Mouse (Mus musculus) colon, adult 2 months (tissue): Measurements from ENCODE around the gene Pcdh7. TPM values are rescaled to one million over a fixed set of nuclear protein-coding genes. Genes with fewer than 3 reads are reported as not detected.

ENCODE experiments used
- polyA plus RNA-seq: library from polyadenylated mRNA; depleted of rRNA; stranded (reverse); fragments of >200 nt; gene quantifications from 2 replicates; pipeline ENCODE4 v1.2.3, GENCODE M21; 2012; rRNA removed

Pcdh7 gene
- 12.3 and 13.3 TPM in 2 replicates for polyA plus RNA-seq

DNA sequence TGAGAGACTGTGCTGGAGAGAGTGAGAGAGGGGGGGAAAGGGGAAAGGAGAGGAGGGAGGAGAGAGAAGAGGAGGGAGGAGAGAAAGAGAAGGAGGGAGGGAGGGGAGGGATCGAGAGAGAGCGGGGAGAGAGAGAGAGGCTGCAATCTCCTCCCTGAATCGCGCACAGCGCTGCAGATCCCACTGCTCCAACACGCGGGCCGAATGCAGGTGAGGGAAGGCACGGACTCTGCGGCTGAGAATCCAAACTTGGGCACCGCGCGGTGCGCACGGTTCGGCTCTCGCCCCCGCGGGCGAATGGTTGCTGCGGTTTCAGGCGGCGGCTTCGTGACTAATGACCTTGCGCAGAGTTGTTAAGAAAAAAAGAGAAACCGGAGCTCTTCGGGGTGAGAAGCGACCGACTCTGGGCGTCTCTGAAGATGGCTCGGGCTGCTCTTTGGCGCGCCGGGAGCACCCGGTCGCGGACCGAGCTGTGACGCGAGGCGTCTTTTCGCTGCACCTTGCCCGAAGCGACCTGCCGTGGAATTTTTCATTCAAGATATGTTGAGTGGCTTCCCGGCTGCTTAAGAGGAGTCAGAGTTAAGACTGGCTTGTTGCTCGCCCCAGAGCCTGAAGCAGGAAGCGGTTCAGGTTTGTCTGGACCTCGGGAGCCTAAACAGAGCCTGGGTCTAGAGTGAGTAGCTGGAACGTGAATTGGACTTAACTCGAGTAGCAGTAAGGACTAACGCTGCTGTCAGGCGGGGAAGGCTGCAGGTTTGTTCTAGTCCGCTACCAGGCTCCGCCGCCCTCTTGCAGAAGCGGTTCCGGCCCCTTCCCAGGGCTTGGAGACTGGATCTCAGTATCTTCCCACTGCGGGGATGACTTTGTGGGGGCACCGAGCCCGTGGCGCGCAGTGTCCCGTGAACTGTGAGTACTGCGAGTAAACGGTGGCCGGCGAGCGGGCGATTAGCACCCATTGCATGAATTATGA lies at the start of gene Pcdh7:
Pcdh7 (plus strand) TSS at position 62 of the 970 bp plus-strand sequence.

